Mouse (Mus musculus) kidney, postnatal 0 days (tissue): ENCODE results near the gene Irx2. TPM values are rescaled to one million over a fixed set of nuclear protein-coding genes. Genes with fewer than 3 reads are reported as not detected.

ENCODE experiments used
- ATAC-seq: fragments of 200-750 bp; cut with Nextera tagmentation; replicated peaks from 2 replicates; pipeline ENCODE4 v1.8.0; 2017; ENCODE audit warnings: low read depth, moderate number of reproducible peaks, moderate TSS enrichment, moderate library complexity; ENCODE audit not compliant: low FRiP score
- DNase-seq: peaks from one replicate; pipeline ENCODE4 v3.0.0-alpha.2; 2016; ENCODE audit warnings: low spot score
- H3K27ac ChIP-seq: fragments of 300-500 bp; sonication (generic); 2 replicates; pipeline ENCODE4 v1.5.1; 2014; ENCODE audit warnings: mild to moderate bottlenecking
- H3K27me3 ChIP-seq: fragments of 300-500 bp; sonication (generic); 2 replicates; pipeline ENCODE4 v1.6.1; 2014; ENCODE audit warnings: low read length, mixed read lengths; ENCODE audit not compliant: insufficient read depth
- H3K36me3 ChIP-seq: fragments of 300-500 bp; sonication (generic); 2 replicates; pipeline ENCODE4 v1.6.1; 2014; ENCODE audit warnings: low read length, mixed read lengths; ENCODE audit not compliant: insufficient read depth
- H3K4me1 ChIP-seq: fragments of 300-500 bp; sonication (generic); replicated peaks from 2 replicates; pipeline ENCODE4 v1.6.1; 2014; ENCODE audit warnings: antibody characterized with exemption, low read length, mixed read lengths; ENCODE audit not compliant: insufficient read depth
- H3K4me2 ChIP-seq: fragments of 300-500 bp; sonication (generic); 2 replicates; pipeline ENCODE4 v1.6.1; 2014; ENCODE audit warnings: mild to moderate bottlenecking, low read length, moderate library complexity, mixed read lengths
- H3K4me3 ChIP-seq: fragments of 300-500 bp; sonication (generic); replicated peaks from 2 replicates; pipeline ENCODE4 v1.5.1; 2014; ENCODE audit warnings: low read depth, low read length
- H3K9ac ChIP-seq: fragments of 300-500 bp; sonication (generic); 2 replicates; pipeline ENCODE4 v1.6.1; 2014; ENCODE audit warnings: low read depth, low read length
- H3K9me3 ChIP-seq: fragments of 300-500 bp; sonication (generic); replicated peaks from 2 replicates; pipeline ENCODE4 v1.6.1; 2016; ENCODE audit warnings: low read length, inconsistent platforms, mixed read lengths
- CTCF ChIP-seq: IDR thresholded peaks from 2 replicates; pipeline ENCODE4 v1.5.1; 2016; ENCODE audit warnings: antibody characterized with exemption, low read depth, mild to moderate bottlenecking, moderate library complexity
- WGBS: fragments of 180-500 bp; shearing (Covaris S2); extraction: QIAGEN DNeasy Blood & Tissue Kit; methylation state at CpG from one replicate; pipeline ENCODE4 v1.1.7; 2014; 5-methylcytosine and 5-hydroxymethylcytosine counted together
- polyA plus RNA-seq: library from polyadenylated mRNA; unstranded; fragments of >200 nt; fragmentation: Nextera tagmentation; extraction: Ambion mirVana; gene quantifications from 2 replicates; pipeline ENCODE4 v1.2.1, GENCODE M21; 2015

The Irx2 gene
- 10.7 and 12.2 TPM in 2 replicates for polyA plus RNA-seq

DNA sequence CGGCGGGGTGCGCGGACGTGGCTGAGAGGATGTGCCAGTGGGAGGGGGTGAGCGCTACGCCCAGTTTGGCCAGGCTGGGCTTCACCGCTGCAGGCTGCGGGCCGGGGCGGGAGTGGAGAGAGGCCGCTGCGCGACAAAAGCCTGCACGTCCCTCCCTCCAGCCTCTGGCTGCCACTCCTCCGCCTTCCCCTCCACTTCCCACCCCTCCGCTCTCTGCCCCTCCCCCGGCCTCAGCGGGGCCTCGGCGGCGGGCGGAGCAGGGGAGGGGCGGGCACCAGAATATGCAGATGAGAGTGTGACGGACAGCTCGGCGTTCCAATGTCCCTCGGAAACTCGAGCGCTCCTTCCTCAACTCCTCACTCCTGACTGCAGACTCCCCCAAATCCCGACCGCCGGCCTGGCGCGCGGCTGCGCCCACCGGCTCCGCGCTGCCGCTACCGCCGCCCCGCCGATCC lies at the start of gene Irx2:
Gene Irx2, plus strand, starts transcription at position 359 of the 455 bp plus-strand sequence.
- H3K36me3 ChIP-seq, result no peaks in the 10 kb centered on the region
- peak within 1 kb of the TSS; percentile 19; the same call in 1 of the 2 replicates for H3K27ac ChIP-seq
- peaks cover 8% of the 10 kb centered on the region; the same call in 1 of the 2 replicates for H3K4me1 ChIP-seq
- TF ChIP-seq CTCF, result no peak
- H3K9me3 ChIP-seq, result no peaks in the 10 kb centered on the region
- peak within 1 kb of the TSS; percentile 51 for H3K4me3 ChIP-seq
- peak within 1 kb of the TSS; percentile 52 for H3K9ac ChIP-seq
- H3K4me2 ChIP-seq, result peak within 1 kb of the TSS; percentile 69
- DNase-seq (peak; percentile 83), ATAC-seq (peak; percentile 87)
- WGBS, result 0% methylated on average over 18 of the region's 45 CpGs
- H3K27me3 ChIP-seq, result peaks cover 96% of the 10 kb centered on the region

DNA sequence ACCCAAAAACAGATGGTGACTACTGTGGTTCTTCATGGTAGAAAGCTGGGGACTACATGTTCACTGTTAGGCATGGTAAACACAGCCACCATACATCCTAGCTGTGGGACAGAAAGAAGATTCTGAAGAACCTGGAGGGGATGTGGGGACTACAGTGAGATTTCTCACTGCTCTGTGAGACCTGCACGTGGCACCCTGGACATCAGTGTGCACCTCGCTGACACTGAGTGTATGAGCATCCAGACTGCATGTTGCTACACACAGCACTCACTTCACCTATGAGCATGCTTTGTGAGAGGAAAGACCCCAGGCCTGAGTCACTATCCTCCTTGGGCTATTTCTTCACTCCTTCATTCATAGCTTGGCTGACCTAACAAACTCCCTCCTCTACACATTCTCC lies 47.3 kb upstream of the Irx2 start:
- TF ChIP-seq CTCF, result no peak
- H3K4me2 ChIP-seq, result no peak overlapping the region
- ATAC-seq (no peak), DNase-seq (no peak)
- H3K36me3 ChIP-seq, result no peaks in the 10 kb centered on the region
- H3K9me3 ChIP-seq, result no peaks in the 10 kb centered on the region
- no peak overlapping the region for H3K27ac ChIP-seq
- H3K4me1 ChIP-seq, result no peaks in the 10 kb centered on the region
- 93% methylated on average over 2 of the region's 2 CpGs for WGBS
- no peaks in the 10 kb centered on the region for H3K27me3 ChIP-seq
- no peak overlapping the region for H3K9ac ChIP-seq
- no peak overlapping the region for H3K4me3 ChIP-seq

DNA sequence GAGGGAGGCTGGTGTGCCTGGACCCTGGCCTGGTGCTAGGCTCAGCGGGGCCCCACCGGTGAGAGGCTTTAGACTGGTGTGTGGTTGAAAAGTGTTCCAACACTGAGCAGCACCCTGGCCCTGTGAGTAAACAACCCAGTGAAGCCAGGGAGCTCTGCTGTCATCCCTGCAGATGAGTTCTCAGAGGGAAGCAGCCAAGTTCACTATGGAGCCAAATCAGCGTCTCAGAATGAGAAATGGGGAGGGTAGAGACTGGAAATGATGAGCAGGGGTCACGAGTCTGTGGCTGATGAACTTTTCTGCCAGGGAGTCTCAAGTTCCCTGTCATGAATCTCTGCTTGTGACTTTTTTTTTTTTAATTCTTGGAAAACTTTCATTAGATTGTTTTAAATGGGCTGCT lies 36.1 kb upstream of the Irx2 start:
- WGBS, result 49% methylated on average over 4 of the region's 4 CpGs
- H3K36me3 ChIP-seq, result no peaks in the 10 kb centered on the region
- no peak overlapping the region for H3K9ac ChIP-seq
- TF ChIP-seq CTCF, result no peak
- no peak for DNase-seq
- H3K4me1 ChIP-seq, result no peaks in the 10 kb centered on the region
- no peak overlapping the region for H3K4me2 ChIP-seq
- H3K4me3 ChIP-seq, result no peak overlapping the region
- H3K27ac ChIP-seq, result no peak overlapping the region
- no peaks in the 10 kb centered on the region for H3K9me3 ChIP-seq
- no peak for ATAC-seq
- H3K27me3 ChIP-seq, result no peaks in the 10 kb centered on the region

DNA sequence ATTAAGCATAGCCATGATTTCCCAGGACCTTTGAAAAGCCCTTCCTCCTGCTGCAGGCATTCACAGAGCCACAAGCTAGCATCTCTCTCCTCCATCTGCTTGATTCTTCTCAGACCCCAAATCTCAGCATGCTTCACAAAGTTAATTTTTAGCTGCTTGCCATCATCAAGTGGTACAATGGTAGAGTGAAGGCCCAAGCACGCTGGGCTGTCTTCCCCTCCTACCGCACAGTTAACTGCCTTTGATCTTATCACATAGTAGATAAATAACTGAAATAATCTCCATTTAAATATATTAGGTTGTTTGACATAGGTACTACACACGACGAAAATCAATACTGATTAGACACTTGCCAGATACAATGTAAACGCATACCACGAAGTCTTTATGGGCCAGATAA lies 35.3 kb upstream of the Irx2 start:
- no peak for DNase-seq
- no peak for ATAC-seq
- no peaks in the 10 kb centered on the region for H3K9me3 ChIP-seq
- H3K9ac ChIP-seq, result no peak overlapping the region
- no peak overlapping the region for H3K4me3 ChIP-seq
- H3K4me1 ChIP-seq, result no peaks in the 10 kb centered on the region
- H3K4me2 ChIP-seq, result no peak overlapping the region
- no peaks in the 10 kb centered on the region for H3K36me3 ChIP-seq
- no peak for TF ChIP-seq CTCF
- no peak overlapping the region for H3K27ac ChIP-seq
- H3K27me3 ChIP-seq, result no peaks in the 10 kb centered on the region
- WGBS, result 68% methylated on average over 6 of the region's 6 CpGs

DNA sequence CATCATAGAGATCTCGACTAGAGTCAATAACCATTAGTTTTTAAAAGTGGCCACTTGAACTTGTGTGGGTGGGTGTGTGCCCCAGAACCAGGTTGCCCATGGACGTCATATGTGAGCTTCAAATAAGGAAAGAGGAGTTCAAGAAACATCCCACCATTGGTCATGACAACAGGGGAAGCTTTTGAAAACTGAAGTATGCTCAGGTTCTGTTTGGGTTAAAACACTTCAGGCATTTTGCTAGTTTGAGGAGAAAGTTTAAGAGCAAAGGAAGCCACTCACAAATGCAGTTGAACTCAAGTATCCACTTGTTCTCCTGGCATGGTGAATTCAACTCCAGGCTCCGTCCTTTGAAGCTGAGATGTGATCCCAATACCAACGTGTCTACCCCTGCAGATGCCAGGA lies 34.9 kb upstream of the Irx2 start:
- no peak overlapping the region for H3K4me2 ChIP-seq
- H3K9ac ChIP-seq, result no peak overlapping the region
- no peak overlapping the region for H3K4me3 ChIP-seq
- no peak for DNase-seq
- H3K36me3 ChIP-seq, result no peaks in the 10 kb centered on the region
- no peak for TF ChIP-seq CTCF
- no peaks in the 10 kb centered on the region for H3K4me1 ChIP-seq
- no peak for ATAC-seq
- no peaks in the 10 kb centered on the region for H3K27me3 ChIP-seq
- WGBS, result 60% methylated on average over 4 of the region's 4 CpGs
- no peaks in the 10 kb centered on the region for H3K9me3 ChIP-seq
- H3K27ac ChIP-seq, result no peak overlapping the region

DNA sequence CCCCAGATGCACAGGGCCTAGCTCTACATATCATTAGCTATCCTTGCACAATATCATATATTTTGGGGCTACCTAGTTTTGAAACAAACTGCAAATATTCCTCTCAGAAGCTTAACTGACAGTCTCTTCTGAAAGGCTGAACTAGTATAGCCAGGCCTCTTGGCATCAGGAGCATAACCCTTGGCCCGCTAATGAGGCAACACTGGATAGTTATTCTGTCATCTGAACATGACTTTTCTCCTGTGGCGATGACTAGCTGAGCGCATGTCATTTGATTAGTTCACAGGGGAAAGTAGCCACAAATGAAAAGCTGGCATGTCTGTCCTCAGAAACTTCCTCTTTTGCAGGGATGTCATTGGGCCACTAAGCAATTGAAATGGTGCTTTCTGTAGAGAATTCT lies 29.4 kb upstream of the Irx2 start:
- H3K4me3 ChIP-seq, result no peak overlapping the region
- H3K4me2 ChIP-seq, result no peak overlapping the region
- H3K36me3 ChIP-seq, result no peaks in the 10 kb centered on the region
- ATAC-seq, result no peak
- WGBS, result 88% methylated on average over 3 of the region's 3 CpGs
- H3K27ac ChIP-seq, result no peak overlapping the region
- H3K9ac ChIP-seq, result no peak overlapping the region
- DNase-seq, result no peak
- no peak for TF ChIP-seq CTCF
- H3K9me3 ChIP-seq, result no peaks in the 10 kb centered on the region
- H3K4me1 ChIP-seq, result no peaks in the 10 kb centered on the region
- no peaks in the 10 kb centered on the region for H3K27me3 ChIP-seq

DNA sequence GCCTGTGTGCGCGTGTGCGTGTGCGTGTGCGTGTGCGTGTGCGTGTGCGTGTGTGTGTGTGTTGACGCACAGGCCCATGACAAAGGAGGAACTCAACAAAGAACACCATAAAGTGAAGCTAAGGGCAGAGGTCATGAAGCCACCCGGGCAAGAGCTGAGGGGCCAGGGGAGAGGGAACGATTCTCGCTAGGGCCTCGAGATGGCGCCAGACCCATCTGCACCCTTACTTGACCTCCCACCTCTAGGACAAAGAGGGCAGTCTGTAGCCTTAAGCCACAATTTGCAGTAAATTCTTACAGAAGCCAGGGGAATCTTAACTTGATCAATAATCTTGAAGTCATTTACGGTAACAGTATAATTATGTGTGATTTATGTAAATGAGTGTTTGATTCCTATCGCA lies 19.9 kb upstream of the Irx2 start:
- 65% methylated on average over 16 of the region's 16 CpGs for WGBS
- no peaks in the 10 kb centered on the region for H3K27me3 ChIP-seq
- no peak for ATAC-seq
- no peak overlapping the region for H3K4me2 ChIP-seq
- peak; percentile 24; the same call in 1 of the 2 replicates for TF ChIP-seq CTCF
- no peak overlapping the region for H3K27ac ChIP-seq
- H3K36me3 ChIP-seq, result no peaks in the 10 kb centered on the region
- no peaks in the 10 kb centered on the region for H3K9me3 ChIP-seq
- no peak overlapping the region for H3K4me3 ChIP-seq
- H3K9ac ChIP-seq, result no peak overlapping the region
- no peak for DNase-seq
- no peaks in the 10 kb centered on the region for H3K4me1 ChIP-seq
